Mouse (Mus musculus) hindbrain, embryonic 13.5 days (tissue): Measurements from ENCODE around the gene Ankrd6. TPM values are rescaled to one million over a fixed set of nuclear protein-coding genes. Genes with fewer than 3 reads are reported as not detected.

Source experiments
- ATAC-seq: fragments of 200-750 bp; cut with Nextera tagmentation; 2 replicates; pipeline ENCODE4 v1.8.0; 2017; ENCODE audit warnings: moderate TSS enrichment; ENCODE audit not compliant: low FRiP score
- H3K27ac ChIP-seq: fragments of 300-500 bp; sonication (generic); 2 replicates; pipeline ENCODE4 v1.5.1; 2015; ENCODE audit warnings: inconsistent platforms, mild to moderate bottlenecking, moderate library complexity
- H3K27me3 ChIP-seq: fragments of 300-500 bp; sonication (generic); 2 replicates; pipeline ENCODE4 v1.6.1; 2015; ENCODE audit warnings: mild to moderate bottlenecking, inconsistent platforms
- H3K36me3 ChIP-seq: fragments of 300-500 bp; sonication (generic); 2 replicates; pipeline ENCODE4 v1.6.1; 2015; ENCODE audit warnings: mild to moderate bottlenecking, inconsistent platforms
- H3K4me1 ChIP-seq: fragments of 300-500 bp; sonication (generic); replicated peaks from 2 replicates; pipeline ENCODE4 v1.6.1; 2015; ENCODE audit warnings: inconsistent platforms
- H3K4me2 ChIP-seq: fragments of 300-500 bp; sonication (generic); 2 replicates; pipeline ENCODE4 v1.6.1; 2015; ENCODE audit warnings: inconsistent platforms, mild to moderate bottlenecking, moderate library complexity
- H3K4me3 ChIP-seq: fragments of 300-500 bp; sonication (generic); 2 replicates; pipeline ENCODE4 v1.5.1; 2015; ENCODE audit warnings: mild to moderate bottlenecking, inconsistent platforms
- H3K9ac ChIP-seq: fragments of 300-500 bp; sonication (generic); 2 replicates; pipeline ENCODE4 v1.6.1; 2015; ENCODE audit warnings: mild to moderate bottlenecking, inconsistent platforms
- H3K9me3 ChIP-seq: fragments of 300-500 bp; sonication (generic); 2 replicates; pipeline ENCODE4 v1.6.1; 2016; ENCODE audit warnings: inconsistent platforms
- WGBS: fragments of 180-500 bp; shearing (Covaris S2); methylation state at CpG from one replicate; pipeline ENCODE4 v1.1.7; 2015; 5-methylcytosine and 5-hydroxymethylcytosine counted together
- polyA plus RNA-seq: library from polyadenylated mRNA; unstranded; fragments of >200 nt; fragmentation: Nextera tagmentation; extraction: Ambion mirVana; gene quantifications from 2 replicates; pipeline ENCODE4 v1.2.1, GENCODE M21; 2015

Ankrd6 gene
- polyA plus RNA-seq, 1 experiment from 2014 or later = 19.0 TPM

DNA sequence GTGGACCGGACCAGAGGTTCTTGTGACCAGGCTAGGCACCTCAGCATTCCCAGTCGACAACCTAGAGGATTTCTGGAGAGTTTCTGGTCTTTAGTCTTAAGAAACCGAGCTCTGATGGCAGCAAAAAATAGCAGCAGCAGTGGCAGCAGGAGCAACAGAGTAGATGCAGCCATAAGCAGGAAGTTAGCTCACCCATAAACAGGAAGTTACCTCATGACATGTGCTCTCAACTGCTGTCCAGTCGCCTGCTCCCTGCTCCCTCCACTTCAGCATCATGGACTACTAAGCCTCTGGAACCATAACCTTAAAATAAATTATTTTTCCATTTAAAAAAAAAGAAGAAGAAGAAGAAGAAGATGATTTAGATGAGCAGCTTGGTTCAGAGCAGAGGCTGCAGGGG, 161.6 kb downstream of the Ankrd6 start:
- H3K27ac ChIP-seq = no peak overlapping the region
- H3K9me3 ChIP-seq = no peaks in the 10 kb centered on the region
- 89% methylated on average over 4 of the region's 4 CpGs for WGBS
- H3K27me3 ChIP-seq = no peaks in the 10 kb centered on the region
- no peak overlapping the region for H3K4me2 ChIP-seq
- no peak overlapping the region for H3K4me3 ChIP-seq
- no peaks in the 10 kb centered on the region for H3K4me1 ChIP-seq
- peaks cover 4% of the 10 kb centered on the region; the same call in 1 of the 2 replicates for H3K36me3 ChIP-seq
- H3K9ac ChIP-seq = no peak overlapping the region
- no peak for ATAC-seq

DNA sequence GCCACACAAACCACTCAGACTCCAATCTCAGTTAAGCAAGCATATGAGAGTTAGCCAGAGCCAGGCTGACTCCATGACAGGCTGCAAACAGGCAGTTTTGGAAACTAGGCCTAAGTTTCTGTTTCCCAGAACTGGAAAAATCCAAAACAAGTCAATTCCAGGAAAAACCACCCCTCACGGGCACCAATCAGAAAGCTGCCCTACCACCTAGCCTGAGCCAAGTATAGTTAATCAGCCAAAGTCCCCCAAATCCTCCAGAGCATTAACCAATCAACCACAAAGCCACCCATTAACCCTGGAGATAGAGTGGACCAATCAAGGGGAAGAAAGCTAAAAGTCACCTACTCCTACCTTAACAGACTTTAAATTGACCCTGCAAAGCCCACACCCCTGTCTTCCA, 163.5 kb downstream of the Ankrd6 start:
- no peak overlapping the region for H3K9ac ChIP-seq
- no peaks in the 10 kb centered on the region for H3K27me3 ChIP-seq
- peaks cover 4% of the 10 kb centered on the region; the same call in 1 of the 2 replicates for H3K36me3 ChIP-seq
- H3K4me3 ChIP-seq = no peak overlapping the region
- no peaks in the 10 kb centered on the region for H3K9me3 ChIP-seq
- H3K4me1 ChIP-seq = no peaks in the 10 kb centered on the region
- ATAC-seq = no peak
- WGBS = 96% methylated on average over 1 of the region's 1 CpGs
- no peak overlapping the region for H3K4me2 ChIP-seq
- H3K27ac ChIP-seq = no peak overlapping the region

- Histone ChIP-seq H3K4me3 (no peak overlapping the region), H3K9ac (no peak overlapping the region), H3K9me3 (peaks cover 3% of the 10 kb centered on the region; the same call in 1 of the 2 replicates), H3K4me2 (no peak overlapping the region), H3K36me3 (peaks cover 21% of the 10 kb centered on the region), H3K27ac (no peak overlapping the region), H3K27me3 (no peaks in the 10 kb centered on the region), H3K4me1 (no peaks in the 10 kb centered on the region)
- WGBS = 95% methylated on average over 4 of the region's 4 CpGs
- ATAC-seq = no peak
Measured at GRCm38 (mm10) chr4:32779996-32780395, 170.6 kb downstream of the Ankrd6 start.

- H3K4me2 ChIP-seq = no peak overlapping the region
- no peak overlapping the region for H3K4me3 ChIP-seq
- ATAC-seq = no peak
- H3K9ac ChIP-seq = no peak overlapping the region
- H3K9me3 ChIP-seq = no peaks in the 10 kb centered on the region
- peaks cover 83% of the 10 kb centered on the region for H3K36me3 ChIP-seq
- H3K27me3 ChIP-seq = no peaks in the 10 kb centered on the region
- 96% methylated on average over 7 of the region's 7 CpGs for WGBS
- H3K4me1 ChIP-seq = no peaks in the 10 kb centered on the region
- H3K27ac ChIP-seq = no peak overlapping the region
Measured at GRCm38 (mm10) chr4:32770284-32770810, 180.3 kb downstream of the Ankrd6 start.

GRCm38 (mm10) chr4:32768046-32768445, 182.6 kb downstream of the Ankrd6 start:
- peaks cover 81% of the 10 kb centered on the region for H3K36me3 ChIP-seq
- no peak overlapping the region for H3K9ac ChIP-seq
- WGBS = 95% methylated on average over 10 of the region's 10 CpGs
- H3K27ac ChIP-seq = no peak overlapping the region
- no peak overlapping the region for H3K4me3 ChIP-seq
- H3K9me3 ChIP-seq = no peaks in the 10 kb centered on the region
- H3K4me2 ChIP-seq = no peak overlapping the region
- H3K27me3 ChIP-seq = no peaks in the 10 kb centered on the region
- no peaks in the 10 kb centered on the region for H3K4me1 ChIP-seq
- no peak for ATAC-seq

DNA sequence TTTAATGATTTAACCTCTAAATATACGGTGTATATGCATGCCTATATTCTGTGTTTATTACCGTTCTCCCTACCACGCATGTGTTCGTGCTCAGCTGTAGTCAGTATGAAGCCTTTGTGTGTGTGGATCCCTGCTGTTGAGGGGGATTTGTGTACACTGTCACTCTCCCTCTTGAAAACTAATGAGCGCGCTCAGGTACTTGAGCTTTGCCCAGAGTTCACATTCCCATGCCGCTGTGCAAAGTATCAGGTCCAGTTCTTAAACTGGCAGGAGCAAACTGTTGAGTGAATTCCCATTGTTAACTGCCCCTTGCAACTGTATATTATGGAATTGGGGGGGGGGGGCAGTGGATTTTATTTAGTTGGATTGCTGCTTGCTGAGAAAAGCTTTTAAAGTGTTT, 183.2 kb downstream of the Ankrd6 start:
- Histone ChIP-seq H3K27me3 (no peaks in the 10 kb centered on the region), H3K9ac (no peak overlapping the region), H3K4me1 (no peaks in the 10 kb centered on the region), H3K4me2 (no peak overlapping the region), H3K36me3 (peaks cover 81% of the 10 kb centered on the region), H3K4me3 (no peak overlapping the region), H3K9me3 (no peaks in the 10 kb centered on the region), H3K27ac (no peak overlapping the region)
- ATAC-seq = no peak
- WGBS = 87% methylated on average over 7 of the region's 7 CpGs

GRCm38 (mm10) chr4:32757430-32757829, 193.2 kb downstream of the Ankrd6 start:
- Histone ChIP-seq H3K9ac (no peak overlapping the region), H3K4me3 (no peak overlapping the region), H3K27me3 (no peaks in the 10 kb centered on the region), H3K4me1 (no peaks in the 10 kb centered on the region), H3K27ac (no peak overlapping the region), H3K36me3 (peaks cover 82% of the 10 kb centered on the region), H3K9me3 (no peaks in the 10 kb centered on the region), H3K4me2 (no peak overlapping the region)
- no peak for ATAC-seq
- 91% methylated on average over 2 of the region's 2 CpGs for WGBS

Other genes starting within 250 kb of the Ankrd6 start
- 156 and 161 TPM in 2 replicates for gene Lyrm2, start 150.6 kb downstream of the Ankrd6 start, polyA plus RNA-seq
- 30.6 and 36.2 TPM in 2 replicates for gene Rragd, start 32.2 kb upstream of the Ankrd6 start, polyA plus RNA-seq
- 56.2 and 60.5 TPM in 2 replicates for gene Ube2j1, start 80.6 kb upstream of the Ankrd6 start, polyA plus RNA-seq
- 0.62 and 1.3 TPM in 2 replicates for gene Gabrr2, start 112.2 kb upstream of the Ankrd6 start, polyA plus RNA-seq
- gene Gabrr1, start 181.7 kb upstream of the Ankrd6 start, polyA plus RNA-seq = 0.17 and 0.21 TPM in 2 replicates
- 1.3 and 2.4 TPM in 2 replicates for gene Pm20d2, start 238.9 kb upstream of the Ankrd6 start, polyA plus RNA-seq